ENCODE assay signal across 8 mouse cellular contexts in genomic region chr5:77459896-77460717, GRCm38 (mm10). TPM values are rescaled to one million over a fixed set of nuclear protein-coding genes. Genes with fewer than 3 reads are reported as not detected.
DNase-seq lines count a peak whose midpoint lies in the region; ATAC-seq and TF ChIP-seq lines count a peak whose summit lies in the region.

No protein-coding gene starts in this region.

- H3K27me3 ChIP-seq in embryonic facial prominence, embryonic 14.5 days (replicated peaks; ENCODE audit: control insufficient read depth, insufficient read depth, low read length): no peaks in the 10 kb centered on the region
- H3K27me3 ChIP-seq in limb, embryonic 12.5 days: no peaks in the 10 kb centered on the region; the same call in 1 of the 2 replicates
- H3K27me3 ChIP-seq in midbrain, embryonic 14.5 days (ENCODE audit: control insufficient read depth, insufficient read depth, low read length): no peaks in the 10 kb centered on the region

- peak overlapping the region; percentile 66 for H3K4me3 ChIP-seq in bone marrow, adult 2 months (replicated peaks; ENCODE audit: control insufficient read depth, low read depth, low read length)
- peak overlapping the region; percentile 50 for H3K4me3 ChIP-seq in embryonic facial prominence, embryonic 14.5 days (ENCODE audit: low read depth, low read length)
- peak overlapping the region; percentile 48 for H3K4me3 ChIP-seq in limb, embryonic 12.5 days (replicated peaks)
- peak overlapping the region; percentile 43 for H3K4me3 ChIP-seq in midbrain, embryonic 14.5 days (replicated peaks; ENCODE audit: low read depth, low read length)

- H3K4me1 ChIP-seq in bone marrow, adult 2 months (ENCODE audit: control insufficient read depth, insufficient read depth, low read length): no peaks in the 10 kb centered on the region
- no peaks in the 10 kb centered on the region for H3K4me1 ChIP-seq in embryonic facial prominence, embryonic 14.5 days (ENCODE audit: control insufficient read depth, insufficient read depth, low read length)
- H3K4me1 ChIP-seq in limb, embryonic 12.5 days (replicated peaks): no peaks in the 10 kb centered on the region
- no peaks in the 10 kb centered on the region; the same call in 1 of the 2 replicates for H3K4me1 ChIP-seq in midbrain, embryonic 14.5 days (ENCODE audit: control insufficient read depth, insufficient read depth, low read length)

- TF ChIP-seq POLR2A in bone marrow, adult 2 months (IDR thresholded peaks at IDR 0.05; ENCODE audit: borderline replicate concordance, control insufficient read depth, low read depth, low read length): no peak

- peak; percentile 98 for TF ChIP-seq CTCF in bone marrow, adult 2 months (IDR thresholded peaks at IDR 0.05; ENCODE audit: control insufficient read depth, insufficient read depth, low read length)

- peak; percentile 91 for ATAC-seq in embryonic facial prominence, embryonic 14.5 days (ENCODE audit: low read depth)
- peak; percentile 85 for ATAC-seq in limb, embryonic 12.5 days (ENCODE audit: insufficient number of reproducible peaks, insufficient read depth, low FRiP score, low TSS enrichment, low read depth)
- peak; percentile 85 for ATAC-seq in midbrain, embryonic 14.5 days (ENCODE audit: low FRiP score, low TSS enrichment)

- no peaks in the 10 kb centered on the region for H3K9me3 ChIP-seq in embryonic facial prominence, embryonic 14.5 days (ENCODE audit: control insufficient read depth, low read length)
- peaks cover 3% of the 10 kb centered on the region; the same call in 1 of the 2 replicates for H3K9me3 ChIP-seq in limb, embryonic 12.5 days
- H3K9me3 ChIP-seq in midbrain, embryonic 14.5 days (ENCODE audit: control insufficient read depth, low read length): no peaks in the 10 kb centered on the region

- no peaks in the 10 kb centered on the region for H3K36me3 ChIP-seq in embryonic facial prominence, embryonic 14.5 days (ENCODE audit: control insufficient read depth, insufficient read depth, low read length)
- H3K36me3 ChIP-seq in limb, embryonic 12.5 days: no peaks in the 10 kb centered on the region
- no peaks in the 10 kb centered on the region for H3K36me3 ChIP-seq in midbrain, embryonic 14.5 days (ENCODE audit: control insufficient read depth, insufficient read depth, low read length)

- H3K4me2 ChIP-seq in embryonic facial prominence, embryonic 14.5 days (ENCODE audit: low read depth, low read length): peak overlapping the region; percentile 49
- H3K4me2 ChIP-seq in limb, embryonic 12.5 days: peak overlapping the region; percentile 53
- H3K4me2 ChIP-seq in midbrain, embryonic 14.5 days (ENCODE audit: low read length): peak overlapping the region; percentile 60

- under 1% methylated on average over 29 of the region's 29 CpGs for WGBS in bone marrow, adult 2 months
- 1% methylated on average over 28 of the region's 29 CpGs for WGBS in embryonic facial prominence, embryonic 14.5 days
- WGBS in limb, embryonic 12.5 days: under 1% methylated on average over 29 of the region's 29 CpGs
- under 1% methylated on average over 29 of the region's 29 CpGs for WGBS in midbrain, embryonic 14.5 days

- peak; percentile 94 for DNase-seq in 416B (ENCODE audit: low read depth)
- peak; percentile 90 for DNase-seq in embryonic facial prominence, embryonic 14.5 days (ENCODE audit: low spot score)
- peak; percentile 93 for DNase-seq in heart, adult 8-10 months (ENCODE audit: low spot score)
- DNase-seq in kidney, adult 8-10 months: peak; percentile 87 to 96
- peak; percentile 94 for DNase-seq in midbrain, embryonic 14.5 days
- DNase-seq in spleen, adult 12 weeks (ENCODE audit: low spot score): peak; percentile 49

- no peak overlapping the region for H3K27ac ChIP-seq in bone marrow, adult 2 months (ENCODE audit: control insufficient read depth, insufficient read depth, low read depth, low read length, poor library complexity)
- peak overlapping the region; percentile 68 for H3K27ac ChIP-seq in embryonic facial prominence, embryonic 14.5 days (replicated peaks; ENCODE audit: low read depth, low read length)
- peak overlapping the region; percentile 66; the same call in 1 of the 2 replicates for H3K27ac ChIP-seq in limb, embryonic 12.5 days
- peak overlapping the region; percentile 80 for H3K27ac ChIP-seq in midbrain, embryonic 14.5 days (replicated peaks; ENCODE audit: low read depth, low read length)

- H3K9ac ChIP-seq in embryonic facial prominence, embryonic 14.5 days (ENCODE audit: low read depth, low read length): peak overlapping the region; percentile 65
- peak overlapping the region; percentile 50 for H3K9ac ChIP-seq in limb, embryonic 12.5 days (replicated peaks)
- peak overlapping the region; percentile 55 for H3K9ac ChIP-seq in midbrain, embryonic 14.5 days (replicated peaks; ENCODE audit: low read length)

RNA-seq across cellular contexts. Expression of gene Igfbp7, which starts 52.3 kb away (rescaled TPM):
- 17.3 and 24.2 TPM in 2 replicates for polyA plus RNA-seq in bone marrow, adult 2 months (2011; ENCODE audit: insufficient read depth, insufficient read length, low replicate concordance, missing spikeins)
- polyA plus RNA-seq in embryonic facial prominence, embryonic 14.5 days (2014; fragmentation: Nextera tagmentation; extraction: Ambion mirVana): 85.8 and 119 TPM in 2 replicates
- total RNA-seq in heart, adult 8-10 months (2022): 100 to 1,000 TPM; 123 to 169 (median 129) TPM
- 9.8 and 10.5 TPM in 2 replicates for polyA plus RNA-seq in limb, embryonic 12.5 days (2016; fragmentation: Nextera tagmentation; extraction: Ambion mirVana)
- 56.3 and 60.7 TPM in 2 replicates for polyA plus RNA-seq in midbrain, embryonic 14.5 days (2014; fragmentation: Nextera tagmentation; extraction: Ambion mirVana)
